Mouse (Mus musculus): Measurements from ENCODE around the gene Eef2kmt.
A peak's percentile ranks its signal among the peaks of the same experiment; 100 is the strongest.
"Not testable (repeated sequence)": the region's sequence is repeated elsewhere in the genome, so short reads cannot be mapped to it uniquely, and the experiment has no call there.

Eef2kmt gene

DNA sequence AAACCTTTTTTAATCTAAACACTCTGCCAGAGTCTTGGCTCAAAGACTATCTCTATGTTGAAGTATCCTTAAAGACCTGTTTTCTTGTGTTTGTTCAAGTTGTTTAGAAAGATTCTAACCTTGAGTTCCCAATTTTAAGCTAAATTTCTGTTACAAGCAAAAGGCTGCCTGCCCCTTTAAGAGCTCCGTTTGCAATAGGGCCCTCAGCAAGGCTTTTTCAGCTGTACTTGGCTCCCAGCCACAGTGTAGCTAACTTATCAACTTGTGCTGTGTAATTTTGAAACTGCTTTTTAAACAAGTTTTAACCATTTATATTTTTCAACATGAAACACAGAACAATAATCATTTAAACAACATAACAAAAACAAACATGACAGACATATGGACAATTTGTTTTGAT, 29.2 kb downstream of the Eef2kmt start:
- not testable (repeated sequence) for DNase-seq (ENCODE audit: extremely low read depth, insufficient read length, low spot score)

DNA sequence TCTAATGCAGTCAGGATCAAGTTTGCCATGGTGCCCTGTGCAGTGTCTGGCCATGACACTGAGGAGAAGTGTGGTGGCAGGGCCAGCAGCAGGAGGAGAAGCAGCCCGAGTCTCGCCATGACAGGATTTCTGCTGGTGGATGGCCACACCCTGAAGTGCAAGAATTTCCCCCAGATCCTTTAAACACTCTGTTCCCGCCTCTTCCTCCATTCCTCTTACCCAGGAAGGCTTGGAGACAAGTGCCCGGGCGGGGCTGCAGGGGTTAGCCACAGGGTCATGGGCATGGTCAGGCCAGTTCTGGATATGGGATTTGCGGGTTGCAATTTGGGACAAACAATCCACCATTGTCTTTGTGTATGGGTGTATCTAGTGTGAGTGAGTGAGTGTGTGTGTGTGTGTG, 33.6 kb downstream of the Eef2kmt start, which contains the start of gene AU021092:
Gene AU021092, minus strand, starts transcription at position 160 of the 400 bp plus-strand sequence.
- DNase-seq (ENCODE audit: extremely low read depth, insufficient read length, low spot score): peak; percentile 48

- DNase-seq (ENCODE audit: extremely low read depth, insufficient read length, low spot score): no peak
These were observed 34.4 kb downstream of the Eef2kmt start for GRCm38 (mm10) chr16:5221403-5221802.

DNA sequence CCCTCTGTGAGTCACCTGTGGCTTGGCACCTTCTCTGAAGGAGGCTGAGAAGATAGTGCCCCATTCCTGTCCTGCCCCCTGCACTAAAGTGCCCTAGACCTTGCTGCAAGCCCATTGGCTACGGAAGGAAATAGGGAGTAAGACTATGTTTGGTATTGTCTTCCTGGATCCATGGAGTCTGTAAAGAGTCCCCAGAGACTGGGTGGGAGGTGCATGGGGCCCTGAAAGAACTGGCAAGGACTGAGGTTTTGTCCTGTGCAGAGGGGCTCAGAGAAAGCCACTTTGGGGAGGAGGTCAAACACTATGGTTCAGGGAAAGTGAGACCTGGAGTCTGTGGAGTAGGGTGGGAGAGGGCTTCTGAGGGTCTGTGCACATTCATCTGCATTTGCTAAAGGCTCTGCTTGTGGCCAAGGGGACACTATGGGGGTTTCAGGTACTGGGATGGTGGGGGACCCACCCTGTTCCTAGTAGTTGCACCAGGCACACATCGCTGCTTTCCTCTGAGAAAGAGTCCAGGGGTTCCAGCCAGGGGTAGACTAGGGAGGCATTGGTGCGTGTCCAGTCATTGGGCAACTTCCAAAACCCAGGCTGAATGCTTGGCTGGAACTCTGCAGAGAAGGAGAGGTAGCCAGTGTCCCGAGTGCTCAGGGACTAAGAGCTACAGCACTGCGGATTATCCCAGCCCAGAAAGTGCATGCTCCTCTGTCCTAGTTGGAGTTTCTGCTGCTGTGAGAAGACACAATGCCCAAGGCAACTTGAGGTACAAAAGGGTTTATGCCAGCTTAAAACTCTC, 38.2 kb downstream of the Eef2kmt start:
- no peak for DNase-seq (ENCODE audit: extremely low read depth, insufficient read length, low spot score)

DNA sequence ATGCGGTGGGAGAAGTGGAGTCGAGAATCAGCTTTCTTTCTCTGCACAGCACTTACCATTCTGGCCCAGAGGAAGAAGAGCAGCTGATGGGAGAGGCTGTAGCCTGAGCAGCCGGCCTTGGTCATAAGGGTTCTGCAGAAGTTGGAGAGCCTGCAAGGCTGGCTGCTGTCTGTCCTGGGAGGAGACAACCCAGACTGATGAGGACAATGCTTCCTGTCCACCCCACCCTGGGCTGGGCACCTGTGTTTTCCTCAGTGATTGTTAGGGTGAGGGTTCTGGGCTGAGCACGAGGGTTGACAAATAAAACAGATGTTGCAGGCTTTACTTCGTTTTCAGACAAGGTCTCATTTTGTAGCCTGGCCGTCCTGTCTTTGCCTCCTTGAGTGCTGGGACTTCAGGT, 39.1 kb downstream of the Eef2kmt start:
- no peak for DNase-seq (ENCODE audit: extremely low read depth, insufficient read length, low spot score)

DNA sequence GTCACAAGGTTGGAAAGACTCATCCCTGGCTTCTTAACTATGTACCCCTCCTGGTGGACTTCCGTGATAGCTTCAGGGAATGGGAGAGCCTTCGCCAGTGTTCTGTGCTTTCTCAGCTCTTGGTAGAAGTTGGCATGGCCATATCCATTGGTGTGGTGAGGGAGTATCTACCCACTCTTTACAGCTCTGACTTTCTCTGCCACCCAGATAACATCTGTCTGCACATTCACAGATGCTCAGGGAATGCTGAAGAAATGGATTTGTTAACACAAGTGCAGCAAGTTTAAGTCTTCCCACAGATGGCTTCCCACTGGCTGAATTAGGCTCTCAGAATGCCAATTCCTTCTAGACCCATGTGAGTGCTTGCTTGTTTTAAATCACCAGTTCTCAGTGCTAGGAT, 41.7 kb downstream of the Eef2kmt start:
- no peak for DNase-seq (ENCODE audit: extremely low read depth, insufficient read length, low spot score)

DNA sequence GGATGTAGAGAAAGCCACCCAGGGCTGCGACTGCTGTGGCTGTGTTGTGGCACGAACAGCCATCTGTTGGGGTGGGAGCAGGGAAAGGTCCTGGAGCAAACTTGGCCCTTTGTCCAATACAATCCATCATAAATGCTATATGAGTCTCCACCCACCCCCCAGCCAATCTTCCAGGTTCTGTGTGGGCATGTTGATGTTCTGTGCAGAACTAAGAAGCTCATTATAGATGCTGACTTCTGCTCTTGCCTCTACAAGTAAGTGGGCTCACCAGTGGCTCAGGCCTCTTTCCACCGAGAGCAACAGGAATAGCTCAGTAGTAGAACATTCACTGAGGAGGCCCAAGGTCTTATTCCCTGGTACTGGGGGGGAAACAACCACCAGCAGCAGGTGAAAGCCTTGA, 43.6 kb downstream of the Eef2kmt start:
- DNase-seq (ENCODE audit: extremely low read depth, insufficient read length, low spot score): no peak

- DNase-seq (ENCODE audit: extremely low read depth, insufficient read length, low spot score): no peak
These were observed 45.4 kb downstream of the Eef2kmt start for GRCm38 (mm10) chr16:5210365-5210764.

DNA sequence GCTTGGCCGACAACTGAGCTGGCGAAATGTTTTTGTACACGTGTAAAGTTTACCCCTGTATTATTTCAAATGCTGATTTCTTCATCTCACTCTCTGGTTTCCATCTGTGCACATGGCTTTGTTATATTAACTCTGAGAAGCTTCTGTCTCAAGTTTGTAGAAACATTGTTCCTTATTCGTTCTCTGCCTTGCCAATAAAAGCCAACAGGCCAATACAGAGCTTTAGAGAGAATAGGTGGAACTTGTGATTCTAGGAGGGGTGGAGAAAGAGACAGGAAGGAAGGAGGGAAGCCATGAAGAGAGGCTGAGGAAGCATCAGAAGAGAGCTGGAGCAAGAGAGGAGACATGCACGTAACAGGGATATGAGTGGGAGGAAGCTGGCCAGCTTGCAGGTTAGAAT, 49.7 kb downstream of the Eef2kmt start:
- DNase-seq (ENCODE audit: extremely low read depth, insufficient read length, low spot score): no peak

GRCm38 (mm10) chr16:5205431-5205970, 50.3 kb downstream of the Eef2kmt start:
- DNase-seq (ENCODE audit: extremely low read depth, insufficient read length, low spot score): no peak

GRCm38 (mm10) chr16:5203668-5204433, 51.9 kb downstream of the Eef2kmt start, which contains the start of gene Nagpa:
Nagpa (minus strand) TSS chr16:5204012.
- DNase-seq (ENCODE audit: extremely low read depth, insufficient read length, low spot score): peak; percentile 76

DNA sequence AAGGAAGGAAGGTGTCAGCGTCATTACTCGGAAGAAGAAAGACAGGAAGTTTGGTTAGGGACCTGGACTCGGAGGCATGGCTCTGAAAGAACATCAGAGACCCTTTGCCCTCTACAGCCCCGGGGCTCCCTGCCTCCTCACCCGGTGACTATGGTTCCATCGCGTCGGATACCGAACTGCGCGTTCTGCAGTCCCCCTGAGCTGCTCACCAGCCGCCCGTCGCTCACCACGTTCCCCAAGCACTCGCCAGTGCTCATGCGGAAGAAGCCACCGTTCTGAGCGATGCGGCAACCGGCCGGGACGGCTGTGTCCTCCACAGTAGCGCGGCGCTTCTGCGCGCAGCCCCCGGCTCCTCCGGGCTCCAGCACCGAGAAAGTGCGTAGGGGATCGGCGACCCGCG, 52.6 kb downstream of the Eef2kmt start:
- DNase-seq (ENCODE audit: extremely low read depth, insufficient read length, low spot score): peak; percentile 39

DNA sequence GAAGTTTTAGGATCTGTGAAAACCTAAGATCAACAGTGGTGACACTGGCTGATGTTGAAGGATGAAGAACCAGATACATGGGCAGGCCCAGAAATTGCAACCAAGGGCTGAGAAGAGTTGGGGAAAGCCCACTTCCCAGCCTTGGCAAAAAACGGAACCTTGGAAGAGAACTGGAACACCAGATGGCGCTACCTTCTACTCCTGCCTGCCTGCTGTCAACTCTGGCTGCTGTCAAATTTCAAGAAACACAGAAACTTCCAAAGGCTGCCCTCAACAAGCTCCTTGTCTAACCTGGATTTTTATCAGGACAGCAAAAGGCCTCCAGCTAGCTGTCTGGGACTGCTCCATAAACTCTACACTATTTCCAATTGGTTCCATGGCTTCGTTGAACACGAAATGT, 53.1 kb downstream of the Eef2kmt start:
- no peak for DNase-seq (ENCODE audit: extremely low read depth, insufficient read length, low spot score)

DNA sequence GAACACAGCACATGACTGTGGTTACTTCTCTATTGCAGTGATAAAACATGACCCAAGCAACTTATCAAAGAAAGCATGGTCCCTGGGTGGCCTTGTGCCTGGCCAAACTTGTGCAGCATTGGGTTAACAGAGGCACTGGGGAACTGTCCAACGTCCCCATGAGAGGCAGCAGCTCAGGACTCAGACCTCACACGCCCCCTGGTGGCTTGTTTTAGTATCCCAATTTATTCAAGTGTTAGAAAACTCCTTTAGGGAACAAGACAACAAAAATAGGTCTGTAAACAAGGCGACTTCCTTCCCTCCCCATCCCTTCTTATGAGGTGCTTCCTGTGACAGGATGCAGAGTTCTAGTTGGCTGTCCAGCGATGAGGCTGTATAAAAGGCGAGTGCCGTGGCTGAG, 60.7 kb downstream of the Eef2kmt start:
- peak; percentile 41 for DNase-seq (ENCODE audit: extremely low read depth, insufficient read length, low spot score)

All from 3134 (cell line).